Mouse (Mus musculus): ENCODE measurements around the gene Gstt4.

The Gstt4 gene

GRCm38 (mm10) chr10:75835761-75836531, 13.6 kb upstream of the Gstt4 start:
- DNase-seq (ENCODE audit: low spot score in 2 of 2) = no peak

DNA sequence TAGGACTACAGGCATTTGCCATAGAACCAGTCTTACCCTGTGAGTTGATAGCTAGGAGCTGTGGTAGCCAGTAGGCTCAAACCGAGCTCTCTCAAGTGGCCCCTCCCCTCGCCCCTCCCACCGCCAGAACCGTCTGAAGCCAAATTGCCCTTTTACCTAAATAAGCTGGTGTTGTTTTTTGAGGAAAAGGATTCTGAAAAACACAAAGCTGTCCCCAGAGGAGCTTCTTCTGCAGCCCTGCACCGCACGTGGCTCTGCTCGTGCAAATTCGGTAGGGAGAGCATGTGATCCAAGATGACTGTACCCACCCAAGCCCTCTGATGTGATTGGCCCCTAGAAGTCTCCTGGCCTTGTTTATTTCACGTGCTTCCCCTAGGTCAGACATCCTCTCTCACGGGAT, 13.0 kb upstream of the Gstt4 start:
- DNase-seq (ENCODE audit: low spot score in 2 of 2) = peak in 1 of 2 experiments; percentile 34

DNA sequence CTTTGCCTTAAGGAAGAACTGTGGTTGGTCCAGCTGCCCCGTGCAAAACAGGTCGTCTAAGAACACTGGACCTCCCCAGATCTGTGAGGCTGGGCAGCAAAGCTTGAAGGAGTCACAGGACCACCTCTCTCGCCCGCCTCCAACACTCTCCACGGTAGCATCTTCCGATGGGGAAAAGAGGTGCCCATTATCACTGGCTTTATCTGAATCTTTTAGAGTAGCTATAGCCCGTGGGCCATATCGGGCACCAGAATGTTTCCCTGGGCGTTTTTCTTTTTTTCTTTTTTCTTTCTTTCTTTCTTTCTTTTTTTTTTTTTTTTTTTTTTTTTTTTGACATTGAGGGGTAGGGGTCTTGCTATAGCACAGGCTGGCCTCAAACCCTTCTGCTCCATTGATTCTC, 12.4 kb upstream of the Gstt4 start:
- no peak for DNase-seq (ENCODE audit: low spot score in 2 of 2)

DNA sequence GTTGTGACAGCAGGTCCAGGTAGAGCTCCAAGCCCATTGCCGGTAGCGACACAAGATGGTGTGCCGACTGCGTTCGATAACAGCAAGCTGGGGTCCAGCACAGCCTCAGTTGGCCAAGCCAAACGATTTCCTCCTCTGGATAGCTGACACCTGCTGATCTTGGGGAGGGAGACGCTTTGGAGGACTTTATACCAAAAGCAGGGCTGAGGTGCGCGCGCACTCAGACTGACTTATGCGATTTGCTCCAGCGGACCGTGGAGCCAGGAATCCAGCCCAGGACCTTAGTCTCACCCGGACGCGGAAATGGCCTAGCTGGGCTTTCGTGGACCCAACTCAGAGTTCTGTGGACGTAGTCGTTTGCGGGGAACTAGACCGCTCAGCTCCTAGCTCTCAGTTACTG, 11.9 kb upstream of the Gstt4 start:
- no peak for DNase-seq (ENCODE audit: low spot score in 2 of 2)

GRCm38 (mm10) chr10:75833456-75834080, 11.2 kb upstream of the Gstt4 start:
- no peak for DNase-seq (ENCODE audit: low spot score in 2 of 2)

DNA sequence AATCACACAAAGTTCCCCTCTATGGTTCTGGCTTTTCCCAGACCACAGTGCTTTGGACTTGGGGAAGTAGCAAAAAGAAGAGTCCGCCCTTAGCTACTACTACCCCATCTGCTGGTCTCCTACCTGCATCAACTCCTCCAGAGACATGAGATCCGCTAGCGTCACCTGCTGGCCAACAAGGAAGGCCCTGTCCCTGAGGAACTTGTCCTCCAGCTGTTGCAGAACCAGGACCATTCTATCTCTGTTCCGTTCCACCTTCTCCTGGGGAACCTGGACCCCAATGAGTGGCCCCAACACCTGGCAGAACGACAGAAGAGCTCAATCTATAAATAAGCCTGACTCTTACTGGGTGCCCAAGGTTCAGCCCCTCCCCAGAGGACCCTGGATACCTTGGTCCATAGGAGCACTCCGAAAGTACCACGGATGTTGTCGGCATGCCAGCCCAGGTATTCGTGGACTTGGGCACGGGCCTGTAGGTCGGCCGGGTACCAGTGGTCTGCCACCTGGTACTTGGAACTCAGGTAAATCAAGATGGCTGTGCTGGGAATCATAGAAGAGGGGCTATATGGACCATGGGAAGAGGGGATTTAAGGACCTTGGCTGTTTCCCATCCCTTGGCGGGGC, 10.0 kb upstream of the Gstt4 start:
- no peak for DNase-seq (ENCODE audit: low spot score in 2 of 2)

DNA sequence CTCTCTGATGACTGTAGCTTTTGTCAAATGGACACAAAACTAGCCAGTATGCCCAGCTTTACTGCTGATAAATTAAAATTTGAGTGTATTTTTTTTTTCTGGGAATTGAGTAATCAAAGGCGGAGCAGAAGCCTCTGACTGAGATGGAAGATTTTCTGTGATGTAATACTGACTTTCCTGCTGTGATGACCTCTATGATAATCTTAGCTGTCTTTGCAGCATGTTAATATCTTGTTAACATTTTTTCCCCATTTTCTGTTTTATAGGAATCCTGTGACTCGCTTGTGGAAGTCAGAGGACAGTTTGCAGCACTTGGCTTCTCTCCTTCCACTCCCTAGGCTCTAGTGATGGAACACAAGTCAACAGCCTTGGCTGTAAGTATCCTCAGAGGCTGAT, 7.9 kb upstream of the Gstt4 start:
- DNase-seq (ENCODE audit: low spot score in 2 of 2) = no peak

DNA sequence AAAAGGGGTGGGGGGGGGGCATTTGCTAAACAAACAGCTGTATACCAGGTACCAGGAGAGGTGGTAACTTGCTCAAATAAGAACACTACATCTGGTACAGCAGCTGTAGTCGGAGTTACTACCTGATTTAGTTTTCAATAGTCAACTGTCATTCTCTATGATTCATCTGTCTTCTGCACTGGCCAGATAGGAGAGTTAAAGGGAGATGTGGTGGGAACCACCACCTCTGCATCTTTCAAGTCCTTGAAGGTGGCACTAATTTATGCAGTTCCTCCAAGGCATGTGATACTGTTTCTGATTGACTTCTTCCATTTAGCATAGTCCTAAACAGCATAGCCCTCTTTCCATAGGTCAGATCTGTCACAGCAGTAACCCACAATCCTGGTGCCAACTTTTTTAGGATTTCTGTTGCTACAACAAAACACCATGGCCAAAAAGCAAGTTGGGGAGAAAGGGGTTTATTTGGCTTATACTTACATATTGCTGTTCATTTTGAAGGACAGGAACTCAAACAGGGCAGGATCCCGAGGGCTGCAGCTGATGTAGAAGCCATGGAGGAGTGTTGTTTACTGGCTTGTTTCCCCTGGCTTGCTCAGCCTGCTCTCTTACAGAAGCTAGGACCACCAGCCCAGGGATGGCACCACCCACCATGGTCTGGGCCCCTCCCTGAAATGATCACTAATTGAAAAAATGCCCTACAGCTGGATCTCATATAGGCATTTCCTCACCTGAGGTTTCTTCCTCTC, 7.4 kb upstream of the Gstt4 start:
- DNase-seq (ENCODE audit: low spot score in 2 of 2) = no peak

DNA sequence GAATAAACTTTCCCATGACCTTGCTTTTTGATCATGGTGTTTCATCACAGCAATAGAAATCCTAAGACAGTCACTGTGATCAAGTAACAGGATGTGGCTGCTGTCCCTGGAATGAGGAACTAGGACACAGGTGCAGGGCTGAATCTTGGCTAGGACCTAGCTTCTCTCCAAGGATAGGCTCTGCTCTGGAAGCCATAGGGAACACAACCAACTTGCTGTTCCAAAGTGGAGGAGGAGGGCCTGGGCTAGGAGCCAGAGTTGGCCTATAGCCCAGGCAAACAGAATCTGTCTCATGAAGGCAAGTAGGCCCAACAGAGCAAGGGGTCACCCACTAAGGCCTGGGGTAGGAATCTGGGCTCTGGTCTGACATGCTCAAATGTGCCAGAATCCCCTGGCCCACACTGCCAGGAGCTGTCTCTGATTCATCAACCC, 6.2 kb upstream of the Gstt4 start:
- DNase-seq (ENCODE audit: low spot score in 2 of 2) = no peak

DNA sequence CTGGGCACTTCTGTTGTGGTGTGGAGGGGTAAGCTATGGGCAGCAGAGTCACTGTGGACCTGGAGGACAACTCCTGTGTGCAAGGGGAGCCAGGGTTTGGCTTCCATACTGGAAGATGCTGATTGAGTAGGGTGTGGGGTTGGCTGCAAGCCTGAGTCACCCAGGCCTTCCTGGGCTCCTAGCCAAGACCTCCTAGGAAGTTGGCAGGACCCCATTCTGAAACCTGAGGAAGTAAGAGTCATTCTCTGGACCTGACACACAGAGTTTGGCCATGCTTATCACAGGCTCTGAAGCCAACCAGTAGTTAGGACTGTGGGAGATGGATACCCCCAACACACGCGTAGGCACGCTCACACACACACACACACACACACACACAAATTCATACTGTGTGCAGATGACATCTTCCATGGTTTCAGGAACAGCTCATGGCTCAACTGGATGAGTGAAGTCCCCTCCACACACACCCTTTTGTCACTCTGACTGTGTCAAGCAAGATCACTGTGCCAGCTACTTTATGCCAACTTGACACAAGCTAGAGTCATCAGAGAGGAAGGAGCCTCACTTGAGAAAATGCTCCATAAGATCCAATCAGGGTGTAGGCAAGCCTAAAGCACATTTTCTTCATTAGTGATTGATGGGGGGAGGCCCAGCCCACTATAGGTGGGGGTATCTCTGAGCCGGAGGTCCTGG, 5.5 kb upstream of the Gstt4 start:
- DNase-seq (ENCODE audit: low spot score in 2 of 2) = no peak

DNA sequence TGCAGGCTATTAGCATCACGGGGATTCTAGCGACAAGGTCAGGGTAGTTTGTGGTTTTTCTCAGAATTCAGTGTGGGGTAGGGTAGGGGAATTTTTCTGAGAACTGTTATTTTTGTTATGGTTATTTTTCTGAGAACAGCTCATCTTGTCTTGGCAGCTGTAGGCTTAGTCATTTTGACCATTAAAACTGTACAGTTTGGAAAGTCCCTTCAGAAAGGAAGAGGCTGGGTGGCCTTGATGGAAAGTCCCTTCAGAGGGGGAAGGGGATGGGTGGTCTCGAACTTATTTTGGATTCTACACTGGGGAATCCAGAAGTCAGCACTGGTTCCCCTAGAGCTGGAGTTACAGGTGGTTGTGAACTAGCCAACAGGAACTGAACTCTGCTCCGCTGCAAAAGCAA, 2.2 kb upstream of the Gstt4 start:
- no peak for DNase-seq (ENCODE audit: low spot score in 2 of 2)

GRCm38 (mm10) chr10:75823782-75824181, 1.4 kb upstream of the Gstt4 start:
- no peak for DNase-seq (ENCODE audit: low spot score in 2 of 2)

- DNase-seq (ENCODE audit: low spot score in 2 of 2) = no peak
These were observed 2.5 kb downstream of the Gstt4 start for GRCm38 (mm10) chr10:75819882-75820281.

DNA sequence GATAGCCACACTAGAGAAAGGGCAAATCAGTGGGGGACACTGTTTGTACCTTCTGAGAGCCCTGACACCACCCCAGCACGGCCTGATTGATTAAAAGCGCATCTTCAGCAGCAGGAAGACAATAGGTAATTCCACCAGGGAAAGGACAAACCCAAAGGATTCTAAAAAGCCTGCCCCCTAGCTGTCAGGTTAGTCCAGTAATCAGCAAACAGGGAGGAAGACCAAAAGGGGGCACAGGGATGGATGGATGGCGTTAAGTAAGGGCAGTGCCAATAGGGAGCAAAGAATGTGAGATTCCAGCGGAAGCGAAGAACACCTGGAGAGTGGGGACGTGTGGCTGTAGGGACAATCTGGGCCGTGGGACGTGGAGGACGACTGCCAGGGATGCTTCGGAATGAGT, 3.7 kb downstream of the Gstt4 start:
- no peak for DNase-seq (ENCODE audit: low spot score in 2 of 2)

DNA sequence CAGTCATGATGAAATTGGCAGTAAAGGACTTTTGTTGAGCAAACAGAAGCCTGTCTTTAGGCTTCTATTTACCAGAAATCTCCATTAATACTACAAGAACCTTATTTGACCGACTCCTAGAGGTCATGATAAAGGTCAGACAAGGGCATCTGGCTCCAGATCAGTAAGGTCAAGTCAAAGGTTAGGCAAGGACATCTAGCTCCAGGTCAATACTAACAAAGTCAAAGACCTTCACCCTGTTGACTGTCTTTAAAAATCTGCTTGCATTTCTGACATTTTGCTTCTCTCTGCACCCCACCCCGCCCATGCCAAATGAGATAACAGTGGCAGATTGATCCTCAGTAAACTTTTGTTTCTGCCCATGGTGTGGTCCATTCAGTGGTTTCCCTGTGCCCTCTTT, 18.1 kb downstream of the Gstt4 start:
- DNase-seq (ENCODE audit: low spot score in 2 of 2) = no peak

- no peak for DNase-seq (ENCODE audit: low spot score in 2 of 2)
These were observed 24.1 kb downstream of the Gstt4 start, which contains the start of gene Gstt1 for GRCm38 (mm10) chr10:75798176-75798696. Gene Gstt1 (minus strand): TSS chr10:75798584.

GRCm38 (mm10) chr10:75797619-75798175, 24.6 kb downstream of the Gstt4 start:
- DNase-seq (ENCODE audit: low spot score in 2 of 2) = no peak

- DNase-seq (ENCODE audit: low spot score in 2 of 2) = no peak
These were observed 25.4 kb downstream of the Gstt4 start for GRCm38 (mm10) chr10:75796731-75797516.

- DNase-seq (ENCODE audit: low spot score in 2 of 2) = no peak
These were observed 27.5 kb downstream of the Gstt4 start for GRCm38 (mm10) chr10:75794880-75795279.

- no peak for DNase-seq (ENCODE audit: low spot score in 2 of 2)
These were observed 31.6 kb downstream of the Gstt4 start for GRCm38 (mm10) chr10:75790773-75791172.
